Mouse (Mus musculus) liver, postnatal 0 days (tissue): Measurements from ENCODE around the gene Clstn2.

ENCODE experiments used
- CTCF ChIP-seq: sonication (generic); IDR thresholded peaks from 2 replicates; pipeline ENCODE4 v1.5.1; 2016; ENCODE audit warnings: antibody characterized with exemption, low read depth
- EP300 ChIP-seq: IDR thresholded peaks from 2 replicates; pipeline ENCODE4 v1.6.1; 2016; ENCODE audit warnings: antibody characterized with exemption, low read depth, mild to moderate bottlenecking

- TF ChIP-seq CTCF (no peak), EP300 (no peak)
These were observed 259.1 kb downstream of the Clstn2 start for GRCm38 (mm10) chr9:97773911-97774310.
